Mouse (Mus musculus) erythroblast, embryonic 14.5 days (primary cell): ENCODE results near the gene Isyna1.

Experiments
- GATA1 ChIP-seq: IDR thresholded peaks from 2 replicates; pipeline ENCODE4 v1.6.1; 2012; ENCODE audit warnings: low read length, inconsistent platforms, mixed read lengths
- TAL1 ChIP-seq: IDR thresholded peaks from 3 replicates; pipeline ENCODE4 v1.6.1; 2012; ENCODE audit warnings: low read length, inconsistent platforms, mixed read lengths

GRCm38 (mm10) chr8:70634066-70634465 is 39.9 kb downstream of the Isyna1 start:
- TF ChIP-seq GATA1 (no peak), TAL1 (no peak)
